Mouse (Mus musculus) liver, embryonic 12.5 days (tissue): ENCODE data around the gene Baiap2l2. TPM values are rescaled to one million over a fixed set of nuclear protein-coding genes. Genes with fewer than 3 reads are reported as not detected.

Experiments
- ATAC-seq: fragments of 200-750 bp; cut with Nextera tagmentation; 2 replicates; pipeline ENCODE4 v1.8.0; 2017; ENCODE audit warnings: moderate number of reproducible peaks, mild to moderate bottlenecking, moderate library complexity
- H3K27ac ChIP-seq: fragments of 300-500 bp; sonication (generic); 2 replicates; pipeline ENCODE4 v1.5.1; 2016; ENCODE audit warnings: mild to moderate bottlenecking
- H3K27me3 ChIP-seq: fragments of 300-500 bp; sonication (generic); replicated peaks from 2 replicates; pipeline ENCODE4 v1.6.1; 2016; ENCODE audit warnings: mild to moderate bottlenecking, moderate library complexity
- H3K36me3 ChIP-seq: fragments of 300-500 bp; sonication (generic); 2 replicates; pipeline ENCODE4 v1.6.1; 2016; ENCODE audit warnings: mild to moderate bottlenecking, moderate library complexity
- H3K4me1 ChIP-seq: fragments of 300-500 bp; sonication (generic); 2 replicates; pipeline ENCODE4 v1.6.1; 2016
- H3K4me2 ChIP-seq: fragments of 300-500 bp; sonication (generic); 2 replicates; pipeline ENCODE4 v1.6.1; 2016; ENCODE audit warnings: mild to moderate bottlenecking, moderate library complexity
- H3K4me3 ChIP-seq: fragments of 300-500 bp; sonication (generic); 2 replicates; pipeline ENCODE4 v1.5.1; 2016; ENCODE audit warnings: mild to moderate bottlenecking, moderate library complexity
- H3K9ac ChIP-seq: fragments of 300-500 bp; sonication (generic); 2 replicates; pipeline ENCODE4 v1.6.1; 2016; ENCODE audit warnings: mild to moderate bottlenecking, moderate library complexity
- H3K9me3 ChIP-seq: fragments of 300-500 bp; sonication (generic); replicated peaks from 2 replicates; pipeline ENCODE4 v1.6.1; 2016; ENCODE audit warnings: mild to moderate bottlenecking, moderate library complexity
- WGBS: fragments of 180-500 bp; shearing (Covaris S2); methylation state at CpG from one replicate; pipeline ENCODE4 v1.1.7; 2016; ENCODE audit not compliant: insufficient replicate concordance; 5-methylcytosine and 5-hydroxymethylcytosine counted together
- polyA plus RNA-seq: library from polyadenylated mRNA; unstranded; fragments of >200 nt; fragmentation: Nextera tagmentation; extraction: Ambion mirVana; gene quantifications from 2 replicates; pipeline ENCODE4 v1.2.1, GENCODE M21; 2016

Gene Baiap2l2
- polyA plus RNA-seq, 1 experiment from 2014 or later: 1.2 TPM

DNA sequence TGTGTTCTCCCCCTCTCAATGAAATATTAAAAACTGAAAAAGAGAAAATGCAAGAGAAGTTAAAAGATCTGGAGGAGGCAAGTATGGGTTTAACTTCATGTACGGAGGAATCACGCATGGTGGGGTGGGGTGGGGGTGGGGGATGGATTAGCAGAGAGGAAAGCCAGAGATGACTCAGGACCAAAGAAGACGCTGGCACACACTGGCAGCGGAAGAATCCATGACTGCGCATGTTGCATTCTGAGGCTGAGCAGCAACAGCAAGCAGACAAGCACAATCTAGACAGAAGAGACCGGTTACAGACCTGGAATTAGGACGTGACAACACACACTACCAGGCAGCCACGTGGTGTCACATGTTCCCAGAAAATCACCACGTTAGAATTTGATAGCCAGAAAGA is 7.4 kb upstream of the Baiap2l2 start:
- H3K4me3 ChIP-seq: no peak overlapping the region
- no peaks in the 10 kb centered on the region for H3K27me3 ChIP-seq
- no peak overlapping the region for H3K4me2 ChIP-seq
- H3K4me1 ChIP-seq: no peaks in the 10 kb centered on the region
- no peak overlapping the region for H3K9ac ChIP-seq
- ATAC-seq: no peak
- no peaks in the 10 kb centered on the region for H3K9me3 ChIP-seq
- H3K27ac ChIP-seq: no peak overlapping the region
- 81% methylated on average over 9 of the region's 9 CpGs for WGBS
- H3K36me3 ChIP-seq: peaks cover 58% of the 10 kb centered on the region

DNA sequence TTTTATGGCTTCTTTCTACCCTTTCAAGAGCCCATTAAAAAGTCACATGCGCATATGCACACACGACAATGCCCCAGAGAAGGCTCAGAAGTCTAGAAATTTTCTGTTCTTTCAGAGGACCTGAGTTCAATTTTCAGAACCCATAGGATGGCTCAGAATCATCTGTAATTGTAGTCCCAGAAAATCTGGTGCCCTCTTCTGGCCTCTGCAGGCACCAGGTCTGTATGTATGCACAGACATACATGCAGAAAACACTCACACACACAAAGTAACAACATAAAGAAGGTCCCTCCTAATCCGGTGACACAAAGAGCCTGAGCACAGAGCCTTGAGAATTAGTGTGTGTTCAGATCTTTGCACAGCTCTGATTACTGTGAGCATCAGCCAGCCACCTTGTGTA is 5.0 kb upstream of the Baiap2l2 start:
- WGBS: 87% methylated on average over 3 of the region's 3 CpGs

DNA sequence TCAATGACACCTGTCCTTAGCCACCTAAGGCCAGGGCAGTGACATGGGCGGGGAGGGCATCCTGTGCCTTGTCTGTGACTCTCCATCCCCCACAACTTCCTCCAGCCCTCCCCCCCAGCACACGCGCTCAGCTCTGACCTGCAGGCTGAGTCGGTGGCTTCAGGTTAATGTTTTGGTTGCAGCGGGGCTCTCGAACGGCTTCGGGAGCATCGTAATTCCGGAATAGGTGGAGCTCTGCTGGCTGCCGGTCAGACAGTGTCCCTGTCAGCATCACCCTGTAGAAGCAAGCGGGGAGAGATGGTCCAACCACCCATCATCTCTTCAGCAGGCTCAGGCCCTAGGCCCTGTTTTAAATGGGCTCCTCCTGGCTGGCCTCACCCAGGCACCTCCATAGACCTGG is 4.1 kb upstream of the Baiap2l2 start:
- no peaks in the 10 kb centered on the region for H3K4me1 ChIP-seq
- no peak overlapping the region for H3K4me3 ChIP-seq
- H3K4me2 ChIP-seq: no peak overlapping the region
- H3K27ac ChIP-seq: no peak overlapping the region
- 88% methylated on average over 12 of the region's 12 CpGs for WGBS
- H3K9ac ChIP-seq: no peak overlapping the region
- ATAC-seq: no peak
- H3K36me3 ChIP-seq: peaks cover 65% of the 10 kb centered on the region
- no peaks in the 10 kb centered on the region for H3K27me3 ChIP-seq
- H3K9me3 ChIP-seq: no peaks in the 10 kb centered on the region

More for the DNA sequence above, 5.0 kb upstream of the Baiap2l2 start:
- Histone ChIP-seq H3K4me2 (no peak overlapping the region), H3K9me3 (no peaks in the 10 kb centered on the region), H3K4me1 (no peaks in the 10 kb centered on the region), H3K27ac (no peak overlapping the region), H3K4me3 (no peak overlapping the region), H3K9ac (no peak overlapping the region), H3K27me3 (no peaks in the 10 kb centered on the region), H3K36me3 (peaks cover 68% of the 10 kb centered on the region)
- no peak for ATAC-seq

DNA sequence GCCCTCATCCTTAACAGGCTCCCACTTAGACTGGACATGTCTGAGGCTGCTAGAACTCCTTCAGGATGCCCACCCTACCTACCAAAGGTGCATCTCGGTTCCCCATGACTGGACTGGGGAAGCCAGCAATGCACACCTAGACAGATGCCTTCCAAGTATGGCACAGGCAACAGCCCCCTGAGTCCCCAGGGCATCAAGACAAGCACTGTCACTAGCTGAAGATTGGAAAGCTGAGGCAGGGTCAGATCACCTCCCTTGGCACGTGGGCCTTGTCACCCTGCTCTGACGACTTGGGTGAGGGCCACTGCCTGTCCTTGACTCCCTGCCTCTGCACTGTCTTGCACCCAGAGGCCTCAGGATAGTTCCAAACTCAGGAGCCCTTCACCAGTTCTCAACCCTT is 3.0 kb upstream of the Baiap2l2 start:
- 67% methylated on average over 3 of the region's 3 CpGs for WGBS
- Histone ChIP-seq H3K27ac (no peak overlapping the region), H3K9me3 (no peaks in the 10 kb centered on the region), H3K4me1 (no peaks in the 10 kb centered on the region), H3K4me3 (no peak overlapping the region), H3K36me3 (peaks cover 57% of the 10 kb centered on the region), H3K4me2 (no peak overlapping the region), H3K27me3 (no peaks in the 10 kb centered on the region), H3K9ac (no peak overlapping the region)
- ATAC-seq: no peak

DNA sequence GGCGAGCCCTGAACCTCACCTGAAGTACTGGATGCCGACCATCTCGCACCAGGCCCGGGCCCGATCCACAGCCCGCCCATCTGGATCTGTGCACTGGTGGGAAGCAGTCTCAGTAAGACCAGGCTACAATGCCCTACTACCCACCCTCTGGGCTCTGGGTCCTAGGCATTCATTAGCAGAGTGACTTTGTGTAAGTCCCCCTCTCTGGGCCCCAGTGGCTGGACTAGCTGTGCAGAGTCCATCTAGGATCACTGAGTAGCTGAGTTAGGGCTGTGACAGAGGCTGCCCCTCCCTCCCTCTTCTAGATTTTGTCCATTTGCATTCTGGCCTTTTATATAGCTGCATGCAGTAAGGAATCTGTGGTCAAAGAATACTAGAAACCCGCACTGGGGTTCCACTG is 1.8 kb upstream of the Baiap2l2 start:
- no peak overlapping the region for H3K27ac ChIP-seq
- 80% methylated on average over 7 of the region's 7 CpGs for WGBS
- no peaks in the 10 kb centered on the region for H3K27me3 ChIP-seq
- no peak overlapping the region for H3K4me2 ChIP-seq
- no peak for ATAC-seq
- no peak overlapping the region for H3K9ac ChIP-seq
- peaks cover 53% of the 10 kb centered on the region for H3K36me3 ChIP-seq
- no peaks in the 10 kb centered on the region for H3K9me3 ChIP-seq
- H3K4me3 ChIP-seq: no peak overlapping the region
- H3K4me1 ChIP-seq: peaks cover 7% of the 10 kb centered on the region

DNA sequence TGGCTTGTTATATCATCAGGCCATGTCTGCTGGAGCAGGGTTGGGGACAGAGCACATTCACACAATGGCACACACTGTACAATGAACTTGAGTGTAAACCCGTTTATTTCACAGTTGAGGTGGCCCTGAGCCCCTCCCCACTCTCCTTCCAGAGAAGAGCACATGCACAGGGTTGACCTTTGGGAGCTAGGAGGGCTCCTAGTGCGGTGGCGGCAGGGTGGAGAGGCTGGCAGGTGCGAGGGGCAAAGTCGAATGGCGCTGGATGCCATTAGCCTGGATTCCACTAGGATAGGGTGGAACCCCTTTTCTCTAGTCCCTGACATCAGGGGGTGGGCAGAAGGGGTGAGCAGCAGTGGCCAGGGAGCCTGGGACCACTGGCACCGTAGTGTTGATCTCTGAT is 804 bp upstream of the Baiap2l2 start:
- peaks cover 43% of the 10 kb centered on the region for H3K36me3 ChIP-seq
- WGBS: 74% methylated on average over 7 of the region's 7 CpGs
- H3K9ac ChIP-seq: no peak overlapping the region
- no peak overlapping the region for H3K4me2 ChIP-seq
- ATAC-seq: no peak
- no peak overlapping the region for H3K27ac ChIP-seq
- no peak overlapping the region for H3K4me3 ChIP-seq
- peaks cover 16% of the 10 kb centered on the region for H3K4me1 ChIP-seq
- no peaks in the 10 kb centered on the region for H3K9me3 ChIP-seq
- no peaks in the 10 kb centered on the region for H3K27me3 ChIP-seq

DNA sequence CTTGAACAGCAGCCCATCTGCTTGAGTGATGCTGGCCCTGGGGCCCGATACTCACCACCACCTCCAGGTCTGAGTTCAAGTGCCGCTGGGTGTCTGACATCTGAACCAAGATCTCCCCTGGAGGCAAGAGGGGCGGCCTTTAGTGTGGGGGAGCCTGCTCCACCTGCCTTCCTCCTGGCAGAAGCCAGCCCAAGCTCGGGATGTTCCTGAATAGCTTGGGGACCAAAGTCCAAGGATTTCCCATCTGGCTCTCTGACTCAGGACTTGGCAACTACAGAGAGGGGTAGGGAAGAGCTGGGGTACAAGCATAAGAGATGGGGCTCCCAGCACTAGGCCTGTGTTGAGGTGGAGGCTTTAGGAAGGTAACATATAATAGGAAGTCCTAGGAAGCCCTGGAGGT is 2.0 kb downstream of the Baiap2l2 start:
- Histone ChIP-seq H3K27me3 (no peaks in the 10 kb centered on the region), H3K9me3 (no peaks in the 10 kb centered on the region), H3K9ac (no peak overlapping the region), H3K4me2 (no peak overlapping the region), H3K27ac (no peak overlapping the region), H3K36me3 (peaks cover 27% of the 10 kb centered on the region), H3K4me3 (no peak overlapping the region), H3K4me1 (peaks cover 26% of the 10 kb centered on the region)
- no peak for ATAC-seq
- WGBS: 73% methylated on average over 4 of the region's 4 CpGs

DNA sequence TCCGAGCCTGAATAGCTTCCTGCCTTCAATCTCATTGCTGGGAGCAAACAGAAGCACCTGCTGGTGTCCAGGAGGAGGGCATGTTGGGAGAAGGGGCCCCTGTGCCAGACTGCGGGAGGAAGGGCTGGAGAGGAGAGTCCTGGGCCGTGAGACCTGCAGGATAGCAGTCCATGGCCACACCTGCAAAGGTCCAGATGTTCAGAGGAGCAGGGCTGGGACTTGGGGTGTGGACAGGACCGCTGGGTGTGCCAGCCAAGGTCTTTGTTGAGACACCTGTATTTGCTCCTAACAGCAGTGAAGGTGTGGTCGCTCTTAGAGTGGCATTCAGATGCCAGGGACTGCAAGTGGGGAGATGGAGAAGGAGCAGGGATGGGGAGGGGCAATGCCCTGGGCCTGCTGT is 2.9 kb downstream of the Baiap2l2 start:
- WGBS: 75% methylated on average over 5 of the region's 5 CpGs

DNA sequence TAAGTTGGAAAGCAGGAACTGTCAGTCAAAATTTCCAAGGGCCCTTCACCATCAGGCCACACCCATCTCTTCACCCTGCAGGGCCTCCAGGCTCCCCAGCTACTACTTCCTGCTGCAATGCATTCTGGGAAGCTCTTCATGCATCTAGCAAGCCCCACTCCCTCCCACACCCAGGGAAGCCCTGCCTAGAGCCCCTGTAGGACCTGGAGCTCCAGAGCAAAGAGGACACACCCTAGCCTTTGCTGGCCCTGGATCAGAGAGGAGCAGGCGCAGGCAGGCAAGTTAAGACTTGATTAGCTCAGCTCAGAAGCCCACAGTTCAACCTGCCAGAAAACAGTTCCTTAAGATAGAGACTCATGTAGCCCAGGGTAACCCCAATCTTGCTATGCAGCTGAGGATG is 3.9 kb downstream of the Baiap2l2 start:
- ATAC-seq: peak; percentile 91
- no peak overlapping the region for H3K4me3 ChIP-seq
- H3K27ac ChIP-seq: peak overlapping the region; percentile 90
- peak overlapping the region; percentile 24; the same call in 1 of the 2 replicates for H3K9ac ChIP-seq
- 32% methylated on average over 1 of the region's 1 CpGs for WGBS
- H3K4me1 ChIP-seq: peaks cover 26% of the 10 kb centered on the region
- H3K4me2 ChIP-seq: peak overlapping the region; percentile 42
- peaks cover 7% of the 10 kb centered on the region for H3K36me3 ChIP-seq
- 0 out of 2 replicates have a peak, but pooled peaks cover 4% of the 10 kb centered on the region for H3K27me3 ChIP-seq
- no peaks in the 10 kb centered on the region for H3K9me3 ChIP-seq

More for the DNA sequence above, 2.9 kb downstream of the Baiap2l2 start:
- Histone ChIP-seq H3K9me3 (no peaks in the 10 kb centered on the region), H3K36me3 (peaks cover 18% of the 10 kb centered on the region), H3K9ac (0 out of 2 replicates have a peak overlapping the region, but pooled peaks have one; percentile 24), H3K4me2 (no peak overlapping the region), H3K27me3 (no peaks in the 10 kb centered on the region), H3K4me3 (no peak overlapping the region), H3K27ac (peak overlapping the region; percentile 90; the same call in 1 of the 2 replicates), H3K4me1 (peaks cover 26% of the 10 kb centered on the region)
- no peak for ATAC-seq

DNA sequence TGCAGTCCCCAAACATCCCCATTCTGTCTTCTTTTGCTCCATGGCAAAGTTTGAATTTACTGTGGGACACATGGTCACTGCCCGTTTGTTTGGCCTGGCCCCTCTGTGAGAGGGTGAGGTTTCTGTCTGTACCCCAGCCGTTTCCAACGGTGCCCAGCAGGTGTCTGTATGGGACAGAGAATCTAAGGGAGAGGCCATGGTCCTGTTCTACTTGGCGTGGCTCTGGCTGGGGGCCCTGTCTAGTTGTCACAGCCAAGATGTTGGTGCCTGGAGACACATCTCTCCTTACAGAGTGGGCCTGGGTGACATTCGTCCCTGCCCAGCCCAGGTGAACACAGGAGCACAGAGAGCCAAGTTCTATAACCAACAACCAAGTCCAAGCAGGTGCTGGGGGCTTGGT is 4.5 kb downstream of the Baiap2l2 start:
- Histone ChIP-seq H3K4me2 (peak overlapping the region; percentile 42), H3K4me1 (peaks cover 26% of the 10 kb centered on the region), H3K9me3 (no peaks in the 10 kb centered on the region), H3K9ac (peak overlapping the region; percentile 5; the same call in 1 of the 2 replicates), H3K4me3 (no peak overlapping the region), H3K27ac (peak overlapping the region; percentile 90), H3K27me3 (0 out of 2 replicates have a peak, but pooled peaks cover 4% of the 10 kb centered on the region), H3K36me3 (peaks cover 2% of the 10 kb centered on the region)
- ATAC-seq: 0 out of 2 replicates have a peak, but pooled peaks have one; percentile 12
- 50% methylated on average over 5 of the region's 5 CpGs for WGBS

DNA sequence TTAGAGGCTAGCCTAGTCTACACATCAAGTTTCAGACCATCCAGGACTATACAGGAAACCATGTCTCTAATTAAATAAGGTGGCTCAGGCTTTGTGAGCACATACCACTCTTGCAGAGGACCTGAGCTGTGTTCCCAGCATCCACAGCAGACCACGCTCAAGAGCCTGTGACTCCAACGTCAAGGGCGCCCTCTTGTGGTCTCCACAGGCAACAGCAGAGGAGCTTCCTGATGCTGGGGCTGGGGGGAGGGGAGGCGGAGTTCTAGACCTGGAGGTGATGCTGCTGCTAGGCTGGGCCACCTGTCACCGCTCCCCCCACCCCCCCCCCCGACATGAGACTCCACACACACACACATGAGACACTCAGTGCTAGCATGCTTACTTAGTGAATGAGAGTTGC is 5.1 kb downstream of the Baiap2l2 start:
- H3K4me1 ChIP-seq: peaks cover 26% of the 10 kb centered on the region
- H3K9me3 ChIP-seq: no peaks in the 10 kb centered on the region
- WGBS: 20% methylated on average over 6 of the region's 6 CpGs
- H3K27me3 ChIP-seq: 0 out of 2 replicates have a peak, but pooled peaks cover 4% of the 10 kb centered on the region
- no peak overlapping the region for H3K4me2 ChIP-seq
- no peaks in the 10 kb centered on the region; the same call in 1 of the 2 replicates for H3K36me3 ChIP-seq
- H3K9ac ChIP-seq: no peak overlapping the region
- H3K27ac ChIP-seq: no peak overlapping the region
- ATAC-seq: no peak
- H3K4me3 ChIP-seq: no peak overlapping the region

DNA sequence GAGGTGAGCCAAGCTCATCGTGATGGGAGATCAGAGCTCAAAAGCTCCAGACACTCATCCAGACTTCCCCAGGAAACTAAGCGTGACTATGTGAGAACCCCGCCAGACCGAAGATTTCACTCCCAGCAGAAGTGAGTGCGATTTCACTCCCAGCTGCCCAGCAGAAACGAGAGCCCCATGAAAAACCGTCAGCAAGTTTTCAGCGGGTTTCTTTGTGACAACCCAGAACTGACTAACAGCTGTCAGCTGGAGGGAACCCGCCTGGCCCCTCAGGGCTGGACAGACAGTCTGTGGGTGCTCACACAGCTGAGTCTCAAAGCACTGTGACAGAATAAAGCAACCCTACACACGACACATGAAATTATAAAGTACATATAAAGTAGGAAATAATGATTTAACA is 7.6 kb downstream of the Baiap2l2 start:
- no peak overlapping the region for H3K4me3 ChIP-seq
- no peaks in the 10 kb centered on the region; the same call in 1 of the 2 replicates for H3K36me3 ChIP-seq
- H3K9me3 ChIP-seq: no peaks in the 10 kb centered on the region
- 53% methylated on average over 10 of the region's 10 CpGs for WGBS
- no peak for ATAC-seq
- H3K4me1 ChIP-seq: peaks cover 26% of the 10 kb centered on the region
- no peak overlapping the region for H3K27ac ChIP-seq
- H3K4me2 ChIP-seq: no peak overlapping the region
- no peak overlapping the region for H3K9ac ChIP-seq
- peaks cover 16% of the 10 kb centered on the region for H3K27me3 ChIP-seq

DNA sequence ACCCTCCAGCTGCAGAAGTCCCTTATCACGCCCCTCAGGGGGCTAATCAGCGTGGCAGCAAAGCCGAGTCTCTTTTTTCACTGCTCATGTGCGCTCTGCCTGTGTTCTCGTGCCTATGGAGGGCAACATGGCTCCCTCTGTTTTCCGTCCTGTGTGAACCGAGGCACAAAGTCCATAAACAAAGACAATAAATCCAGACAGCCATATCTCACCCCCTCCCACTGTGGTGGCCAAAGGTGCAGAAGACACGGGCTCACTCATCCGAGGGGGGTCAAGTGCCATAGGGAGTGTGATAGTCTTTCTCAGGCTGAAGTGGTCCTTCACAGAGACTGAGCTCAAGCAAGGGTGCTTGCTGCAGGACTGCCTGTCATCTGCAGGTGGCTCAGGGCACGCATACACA is 12.3 kb downstream of the Baiap2l2 start:
- Histone ChIP-seq H3K9ac (no peak overlapping the region), H3K36me3 (no peaks in the 10 kb centered on the region), H3K27ac (no peak overlapping the region), H3K4me2 (no peak overlapping the region), H3K4me3 (no peak overlapping the region), H3K4me1 (peaks cover 16% of the 10 kb centered on the region), H3K27me3 (peaks cover 49% of the 10 kb centered on the region), H3K9me3 (no peaks in the 10 kb centered on the region)
- no peak for ATAC-seq
- 47% methylated on average over 10 of the region's 10 CpGs for WGBS
